Mouse (Mus musculus) lung, adult 2 months (tissue): ENCODE measurements around the gene Tex35. TPM values are rescaled to one million over a fixed set of nuclear protein-coding genes. Genes with fewer than 3 reads are reported as not detected.

Experiments used
- DNase-seq: peaks from one replicate; pipeline ENCODE4 v3.0.0; 2022
- H3K4me1 ChIP-seq: fragments of 200-500 bp; 2 replicates; pipeline ENCODE4 v1.6.1; 2011; ENCODE audit warnings: low read length; ENCODE audit not compliant: control insufficient read depth, insufficient read depth
- H3K4me3 ChIP-seq: fragments of 200-500 bp; replicated peaks from 2 replicates; pipeline ENCODE3; 2011; ENCODE audit warnings: low read depth, mild to moderate bottlenecking, control low read depth, low read length; ENCODE audit errors: extremely low read depth
- CTCF ChIP-seq: fragments of 200-500 bp; IDR thresholded peaks from 2 replicates; pipeline ENCODE4 v1.5.1; 2011; ENCODE audit warnings: mild to moderate bottlenecking, low read length, control low read depth; ENCODE audit not compliant: insufficient read depth
- POLR2A ChIP-seq: fragments of 200-500 bp; IDR thresholded peaks from 2 replicates; pipeline ENCODE4 v1.6.1; 2011; ENCODE audit warnings: low read depth, mild to moderate bottlenecking, control low read depth, low read length, borderline replicate concordance; ENCODE audit errors: extremely low read depth
- WGBS: fragments of 180-500 bp; shearing (Covaris S2); methylation state at CpG from one replicate; pipeline ENCODE4 v1.1.7; 2018; 5-methylcytosine and 5-hydroxymethylcytosine counted together
- polyA plus RNA-seq: library from polyadenylated mRNA; depleted of rRNA; stranded (reverse); fragments of >200 nt; gene quantifications from 2 replicates; pipeline ENCODE4 v1.2.3, GENCODE M21; 2012

Gene Tex35
- polyA plus RNA-seq, 1 experiment, result 0.15 TPM

GRCm38 (mm10) chr1:157069181-157069828, 39.2 kb downstream of the Tex35 start:
- 84% methylated on average over 15 of the region's 15 CpGs for WGBS
- TF ChIP-seq CTCF (no peak), POLR2A (no peak)
- Histone ChIP-seq H3K4me3 (no peak overlapping the region), H3K4me1 (no peaks in the 10 kb centered on the region)
- no peak for DNase-seq

DNA sequence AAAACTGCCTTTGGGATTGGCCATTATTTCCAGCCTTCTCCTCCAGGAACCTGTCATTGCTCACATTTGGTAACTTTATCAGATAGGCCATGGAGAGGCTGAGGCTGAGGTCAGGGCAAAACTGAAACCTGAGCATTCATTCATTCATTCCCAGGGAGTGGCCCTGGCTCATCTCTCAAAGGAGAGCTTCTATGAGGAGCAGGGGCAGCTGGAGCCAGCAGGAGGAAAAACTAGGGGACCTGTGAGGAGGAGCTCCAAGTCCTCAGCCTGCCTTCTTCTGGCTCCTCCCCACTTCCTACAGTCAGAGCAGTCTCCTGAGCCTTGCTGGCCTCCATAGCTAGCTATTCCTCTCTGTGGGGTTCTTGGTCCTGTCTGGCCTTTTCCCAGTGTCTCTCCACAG, 40.2 kb downstream of the Tex35 start:
- Histone ChIP-seq H3K4me1 (no peaks in the 10 kb centered on the region), H3K4me3 (no peak overlapping the region)
- no peak for DNase-seq
- TF ChIP-seq POLR2A (no peak), CTCF (no peak)

GRCm38 (mm10) chr1:157065819-157066730, 42.4 kb downstream of the Tex35 start:
- DNase-seq, result no peak
- Histone ChIP-seq H3K4me3 (no peak overlapping the region), H3K4me1 (no peaks in the 10 kb centered on the region)
- no peak for TF ChIP-seq CTCF
- no peak for TF ChIP-seq POLR2A
- WGBS, result 74% methylated on average over 12 of the region's 12 CpGs

DNA sequence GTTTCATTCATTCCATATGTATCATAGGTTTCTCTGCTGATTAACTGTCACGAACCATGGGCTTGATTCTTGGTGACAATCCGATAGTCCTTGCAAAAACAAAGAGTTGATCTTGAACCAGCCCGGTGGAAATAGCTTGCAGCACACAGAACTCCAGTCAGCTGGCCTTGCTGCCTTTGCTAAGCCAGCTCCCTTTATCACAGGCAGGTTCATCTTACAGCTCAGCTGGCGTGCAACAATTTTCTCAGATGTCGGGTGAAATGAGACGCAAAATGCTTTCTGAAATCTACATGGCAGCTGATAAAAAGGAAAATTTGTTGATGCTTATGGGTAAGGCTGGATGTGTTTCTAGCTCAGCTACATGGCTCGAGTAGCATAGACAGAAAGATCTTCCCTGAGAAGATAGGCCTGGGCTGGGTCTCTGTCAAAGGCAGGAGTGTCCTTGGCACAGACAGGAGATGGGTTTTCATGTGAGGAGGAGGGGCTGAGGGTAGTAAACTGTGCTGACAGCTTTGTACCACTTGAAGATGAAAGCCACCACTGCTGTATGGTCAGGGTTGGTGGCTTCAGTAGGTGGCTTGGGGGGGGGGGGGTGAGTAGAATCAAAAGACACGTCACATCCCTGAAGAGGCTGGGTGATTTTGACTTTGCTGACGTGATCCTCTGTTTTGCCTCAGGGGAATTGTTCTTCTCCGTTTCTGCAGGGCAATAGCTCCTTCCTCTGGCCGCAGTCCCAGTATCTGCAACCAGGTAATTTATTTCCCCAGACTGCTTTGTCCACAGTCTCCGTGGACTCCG, 45.0 kb downstream of the Tex35 start:
- 57% methylated on average over 13 of the region's 13 CpGs for WGBS
- TF ChIP-seq POLR2A (no peak), CTCF (no peak)
- DNase-seq, result no peak
- H3K4me3 ChIP-seq, result no peak overlapping the region
- no peaks in the 10 kb centered on the region for H3K4me1 ChIP-seq

DNA sequence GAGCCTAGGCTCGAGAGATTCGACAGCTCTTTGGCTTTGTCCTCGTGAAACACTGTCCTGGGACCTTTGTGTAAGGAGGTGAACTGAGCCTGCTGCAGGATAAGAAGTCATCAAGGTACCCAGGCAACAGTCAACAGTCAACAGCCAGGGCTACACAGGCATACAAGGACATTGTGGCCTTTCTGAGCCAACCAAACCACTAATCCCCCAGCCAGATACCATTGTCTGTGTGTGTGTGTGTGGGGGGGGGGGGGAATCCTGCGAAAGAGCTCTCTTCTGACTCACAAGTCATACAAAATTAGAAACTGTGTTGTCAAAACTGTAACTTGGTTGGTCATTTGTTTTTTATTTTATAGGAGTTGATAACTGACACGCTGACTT, 46.0 kb downstream of the Tex35 start:
- WGBS, result 84% methylated on average over 5 of the region's 5 CpGs
- no peak for TF ChIP-seq POLR2A
- no peak for TF ChIP-seq CTCF

DNA sequence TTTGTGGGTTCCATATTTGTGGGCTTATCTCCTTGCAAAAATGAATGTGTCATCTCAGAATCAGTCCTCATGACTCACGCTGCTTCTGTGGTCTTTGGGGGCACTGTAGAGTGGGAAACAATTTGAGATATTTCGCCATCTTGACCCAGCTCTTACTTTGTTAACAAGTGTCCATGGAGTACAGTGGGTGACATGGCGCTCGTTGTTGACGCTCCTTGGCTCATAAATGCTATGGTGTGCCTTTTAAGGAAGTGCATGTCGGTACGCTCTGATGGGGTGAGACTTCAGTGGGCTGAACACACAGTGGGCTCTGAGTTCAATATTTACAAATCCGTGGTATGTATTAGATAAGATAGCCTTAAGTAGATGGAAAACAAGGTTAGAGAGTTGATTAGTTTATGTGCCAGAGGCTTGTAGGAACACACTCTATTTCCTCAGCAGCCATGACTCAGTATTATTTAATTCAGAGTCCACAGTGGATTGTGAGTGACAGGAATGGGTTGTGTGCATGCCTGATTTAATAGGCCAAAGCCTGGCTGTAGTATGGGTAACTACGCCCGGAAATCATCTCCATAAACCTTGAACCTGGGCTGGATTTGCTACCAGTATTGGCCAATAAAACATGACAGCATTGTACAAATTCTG, 46.6 kb downstream of the Tex35 start:
- Histone ChIP-seq H3K4me1 (no peaks in the 10 kb centered on the region), H3K4me3 (no peak overlapping the region)
- WGBS, result 73% methylated on average over 10 of the region's 10 CpGs
- TF ChIP-seq CTCF (no peak), POLR2A (no peak)
- DNase-seq, result no peak

More for the DNA sequence above, 46.0 kb downstream of the Tex35 start:
- H3K4me3 ChIP-seq, result no peak overlapping the region
- H3K4me1 ChIP-seq, result no peaks in the 10 kb centered on the region
- no peak for DNase-seq

- no peak for DNase-seq
- TF ChIP-seq POLR2A, result no peak
- TF ChIP-seq CTCF, result no peak
- no peaks in the 10 kb centered on the region for H3K4me1 ChIP-seq
- no peak overlapping the region for H3K4me3 ChIP-seq
- 43% methylated on average over 3 of the region's 3 CpGs for WGBS
Measured at GRCm38 (mm10) chr1:157061170-157061569, 47.3 kb downstream of the Tex35 start.

DNA sequence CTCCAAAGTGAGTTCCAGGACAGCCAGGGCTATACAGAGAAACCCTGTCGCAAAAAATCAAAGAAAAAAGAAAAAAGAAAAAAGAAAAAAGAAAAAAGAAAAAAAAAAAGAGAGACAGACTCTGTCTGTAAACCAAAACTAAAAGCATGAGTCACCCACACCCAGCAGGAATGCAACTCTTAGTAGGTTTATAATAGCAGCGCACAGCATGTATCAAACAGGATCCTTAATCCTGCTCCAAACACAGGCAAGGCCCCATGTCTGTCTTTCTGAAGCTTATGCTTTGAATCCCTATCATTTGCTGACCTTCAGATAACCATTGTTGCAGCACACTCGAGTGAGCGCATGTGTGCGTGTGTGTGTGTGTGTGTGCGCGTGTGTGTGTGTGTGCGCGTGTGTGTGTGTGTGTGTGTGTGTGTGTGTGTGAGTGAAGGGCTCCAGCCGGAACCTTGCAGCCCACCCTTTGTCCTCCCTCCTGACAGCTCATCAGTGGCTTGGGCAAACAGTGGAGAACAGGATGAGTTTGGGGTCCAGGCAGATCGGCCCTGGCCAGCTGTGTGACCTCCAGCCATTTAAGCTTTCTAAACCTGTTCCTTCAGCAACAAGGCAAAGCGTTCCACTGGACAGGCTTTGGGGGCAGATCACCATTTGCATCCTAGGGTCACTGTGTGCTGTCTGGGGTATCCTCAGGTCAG, 47.9 kb downstream of the Tex35 start:
- TF ChIP-seq CTCF (no peak), POLR2A (no peak)
- Histone ChIP-seq H3K4me1 (no peaks in the 10 kb centered on the region), H3K4me3 (no peak overlapping the region)
- WGBS, result 66% methylated on average over 12 of the region's 12 CpGs
- no peak for DNase-seq

DNA sequence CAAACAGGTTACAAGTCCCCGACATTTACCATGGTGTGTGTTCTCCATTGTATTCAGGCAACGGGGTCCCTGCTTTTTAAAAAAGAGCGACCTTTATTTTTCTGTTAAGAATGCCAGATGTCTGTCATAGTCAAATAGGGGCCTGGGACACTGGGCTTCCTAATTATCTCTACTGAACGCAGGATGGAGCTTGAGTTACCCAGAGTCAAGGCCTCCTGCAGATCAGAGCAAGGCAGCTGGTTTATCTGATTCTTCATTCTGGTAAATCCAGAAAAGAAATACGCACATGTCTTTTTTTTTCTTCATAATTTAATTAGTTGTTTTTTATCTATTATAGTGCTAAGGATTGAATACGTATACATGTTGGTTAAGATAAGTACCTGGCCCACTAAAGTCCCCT, 52.6 kb downstream of the Tex35 start:
- H3K4me1 ChIP-seq, result no peaks in the 10 kb centered on the region
- WGBS, result 75% methylated on average over 6 of the region's 6 CpGs
- no peak for DNase-seq
- TF ChIP-seq POLR2A (no peak), CTCF (no peak)
- H3K4me3 ChIP-seq, result no peak overlapping the region
